Comparison of ENCODE assay signal across 24 mouse cellular contexts in genomic region chr9:72422753-72423152, GRCm38 (mm10). TPM values are rescaled to one million over a fixed set of nuclear protein-coding genes. Genes with fewer than 3 reads are reported as not detected.
A peak's percentile ranks its signal among the peaks of the same experiment; 100 is the strongest.
DNase-seq lines count a peak whose midpoint lies in the region; ATAC-seq and TF ChIP-seq lines count a peak whose summit lies in the region.
"Had no signal": no experiment of that assay in that cellular context is flagged by ENCODE, and none has a peak within 500 bp of the region (broad histone marks: within the 10 kb centered on the region; RNA-seq: fewer than 3 reads in every experiment).

No protein-coding gene starts in this region.

- H3K27me3 ChIP-seq in neural tube, embryonic 13.5 days, result no peaks in the 10 kb centered on the region
- no peaks in the 10 kb centered on the region for H3K27me3 ChIP-seq in neural tube, embryonic 15.5 days (replicated peaks)
- H3K27me3 ChIP-seq in forebrain, embryonic 10.5 days (ENCODE audit: poor library complexity, severe bottlenecking), result no peaks in the 10 kb centered on the region
- H3K27me3 ChIP-seq: embryonic facial prominence, embryonic 12.5 days; heart, embryonic 15.5 days; midbrain, embryonic 12.5 days had no signal

- no peaks in the 10 kb centered on the region for H3K36me3 ChIP-seq in neural tube, embryonic 13.5 days
- no peaks in the 10 kb centered on the region for H3K36me3 ChIP-seq in neural tube, embryonic 15.5 days
- H3K36me3 ChIP-seq in forebrain, embryonic 10.5 days (replicated peaks), result no peaks in the 10 kb centered on the region
- H3K36me3 ChIP-seq: embryonic facial prominence, embryonic 12.5 days; G1E; heart, embryonic 15.5 days; limb, embryonic 10.5 days; liver, embryonic 12.5 days; midbrain, embryonic 12.5 days had no signal

- H3K4me3 ChIP-seq in gastrocnemius, adult 2 months, result no peak overlapping the region
- no peak overlapping the region for H3K4me3 ChIP-seq in layer of hippocampus, adult 2 months
- H3K4me3 ChIP-seq in neural tube, embryonic 13.5 days, result no peak overlapping the region
- no peak overlapping the region for H3K4me3 ChIP-seq in neural tube, embryonic 15.5 days (replicated peaks)
- H3K4me3 ChIP-seq in forebrain, embryonic 10.5 days, result no peak overlapping the region
- H3K4me3 ChIP-seq: embryonic facial prominence, embryonic 12.5 days; erythroblast, embryonic 14.5 days; heart, embryonic 15.5 days; left cerebral cortex, adult 2 months; limb, embryonic 10.5 days; liver, embryonic 12.5 days; midbrain, embryonic 12.5 days had no signal

- no peak for ATAC-seq in neural tube, embryonic 13.5 days (ENCODE audit: low read depth)
- ATAC-seq in neural tube, embryonic 15.5 days (ENCODE audit: low FRiP score), result no peak
- ATAC-seq: forebrain, embryonic 14.5 days; liver, embryonic 12.5 days had no signal

- no peak for DNase-seq in gastrocnemius, adult 2 months
- DNase-seq in gastrocnemius, adult 18-20 months (ENCODE audit: low spot score), result no peak
- no peak for DNase-seq in layer of hippocampus, adult 2 months (ENCODE audit: low spot score in 2 of 2)
- no peak for DNase-seq in layer of hippocampus, adult 9-10 months (ENCODE audit: low spot score)
- no peak for DNase-seq in forebrain, embryonic 10.5 days (ENCODE audit: extremely low spot score, low spot score)
- no peak for DNase-seq in thymus, postnatal 0 days (ENCODE audit: low spot score)
- DNase-seq: adrenal gland, adult 8-10 months; cerebellum, adult 8-10 months; gastrocnemius, postnatal 25 days; kidney, adult 11 months; kidney, postnatal 14 days; retina, postnatal 1 day; thymus, adult 2 months had no signal

- intact Hi-C loops in gastrocnemius, adult 2 months (cut with DNase I), result no loop called here

- no peaks in the 10 kb centered on the region for H3K9me3 ChIP-seq in neural tube, embryonic 13.5 days
- H3K9me3 ChIP-seq in neural tube, embryonic 15.5 days (replicated peaks), result no peaks in the 10 kb centered on the region
- H3K9me3 ChIP-seq in forebrain, embryonic 10.5 days, result no peaks in the 10 kb centered on the region
- H3K9me3 ChIP-seq: embryonic facial prominence, embryonic 12.5 days; G1E; limb, embryonic 10.5 days; midbrain, embryonic 12.5 days had no signal

- WGBS in neural tube, embryonic 13.5 days, result 86% methylated on average over 2 of the region's 2 CpGs
- 95% methylated on average over 2 of the region's 2 CpGs for WGBS in neural tube, embryonic 15.5 days
- WGBS in forebrain, embryonic 10.5 days, result 93% methylated on average over 2 of the region's 2 CpGs

- H3K9ac ChIP-seq in neural tube, embryonic 13.5 days, result no peak overlapping the region
- H3K9ac ChIP-seq in neural tube, embryonic 15.5 days (replicated peaks), result no peak overlapping the region
- H3K9ac ChIP-seq: embryonic facial prominence, embryonic 12.5 days; heart, embryonic 15.5 days; liver, embryonic 12.5 days; midbrain, embryonic 12.5 days had no signal

- no peak overlapping the region for H3K27ac ChIP-seq in gastrocnemius, adult 2 months
- no peak overlapping the region for H3K27ac ChIP-seq in layer of hippocampus, adult 2 months
- H3K27ac ChIP-seq in neural tube, embryonic 13.5 days (replicated peaks), result peak overlapping the region; percentile 74
- H3K27ac ChIP-seq in neural tube, embryonic 15.5 days (replicated peaks), result no peak overlapping the region
- no peak overlapping the region for H3K27ac ChIP-seq in forebrain, embryonic 10.5 days
- H3K27ac ChIP-seq: embryonic facial prominence, embryonic 12.5 days; heart, embryonic 15.5 days; left cerebral cortex, adult 2 months; limb, embryonic 10.5 days; liver, embryonic 12.5 days had no signal

- H3K4me2 ChIP-seq in neural tube, embryonic 13.5 days, result no peak overlapping the region
- H3K4me2 ChIP-seq in neural tube, embryonic 15.5 days, result no peak overlapping the region
- H3K4me2 ChIP-seq: embryonic facial prominence, embryonic 12.5 days; heart, embryonic 15.5 days; liver, embryonic 12.5 days; midbrain, embryonic 12.5 days had no signal

- peak; percentile 14; the same call in 1 of the 2 replicates for TF ChIP-seq CTCF in gastrocnemius, adult 2 months (IDR thresholded peaks at IDR 0.05)
- TF ChIP-seq CTCF in layer of hippocampus, adult 2 months (conservative IDR thresholded peaks at IDR 0.05), result peak; percentile 45

- peaks cover 45% of the 10 kb centered on the region for H3K4me1 ChIP-seq in neural tube, embryonic 13.5 days (replicated peaks)
- H3K4me1 ChIP-seq in neural tube, embryonic 15.5 days, result peaks cover 27% of the 10 kb centered on the region
- H3K4me1 ChIP-seq in forebrain, embryonic 10.5 days, result peaks cover 18% of the 10 kb centered on the region

RNA-seq across cellular contexts. Expression of gene Mns1, which starts 15.1 kb away (rescaled TPM):
- under 1 TPM; 0.08 TPM for total RNA-seq in gastrocnemius, adult 2 months (2021)
- under 1 TPM; 0.09 to 0.16 TPM for total RNA-seq in gastrocnemius, adult 18-20 months (2021)
- 1 to 10 TPM; 1.2 to 2.4 TPM for total RNA-seq in layer of hippocampus, adult 2 months (2021)
- 6.9 and 10.8 TPM in 2 replicates for polyA plus RNA-seq in neural tube, embryonic 13.5 days (2015; fragmentation: Nextera tagmentation; extraction: Ambion mirVana)
- 6.4 and 13.2 TPM in 2 replicates for polyA plus RNA-seq in neural tube, embryonic 15.5 days (2015; fragmentation: Nextera tagmentation; extraction: Ambion mirVana)
- polyA plus RNA-seq in forebrain, embryonic 10.5 days (2016; fragmentation: Nextera tagmentation; extraction: Ambion mirVana), result 61.8 and 67.6 TPM in 2 replicates
- polyA plus RNA-seq in thymus, postnatal 0 days (2015; fragmentation: Nextera tagmentation; extraction: Ambion mirVana), result 81.1 and 91.3 TPM in 2 replicates
